Mouse (Mus musculus): ENCODE results near the gene Pdyn.

- TF ChIP-seq POLR2A (IDR thresholded peaks at IDR 0.05; ENCODE audit: extremely low read depth, insufficient read depth, low read length) (no peak), CTCF (IDR thresholded peaks at IDR 0.05; ENCODE audit: low read depth, low read length) (no peak)
Observed at GRCm38 (mm10) chr2:129680236-129680635, 19.4 kb downstream of the Pdyn start.

Data from liver, adult 2 months (tissue).